ENCODE assay signal across 8 mouse cellular contexts in the genomic region with DNA sequence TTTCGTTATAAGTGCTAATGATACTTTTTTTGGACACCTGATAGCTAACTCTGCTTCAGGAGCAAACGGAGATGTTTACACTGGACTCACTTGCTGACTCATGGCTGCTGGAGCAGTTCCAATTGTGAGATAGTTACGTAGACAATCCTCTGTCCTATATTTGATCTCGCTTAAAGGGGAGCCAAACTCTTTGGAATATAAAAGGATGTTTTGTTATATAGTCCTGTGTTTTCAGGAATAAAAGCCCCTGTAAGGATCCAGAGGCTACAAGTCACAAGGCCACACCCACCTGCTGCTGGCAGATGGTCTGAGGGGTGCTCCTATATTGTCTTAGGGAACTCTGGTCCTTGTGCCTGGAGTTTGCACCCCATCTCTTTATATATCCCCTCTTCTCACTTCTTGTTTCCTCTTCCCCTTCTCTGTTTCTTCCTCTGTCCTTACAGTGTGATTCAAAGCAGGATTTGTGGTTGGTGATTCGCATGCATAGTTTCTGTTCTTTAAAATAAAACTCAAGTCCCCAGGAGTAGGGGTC.
DNase-seq lines count a peak whose midpoint lies in the region; ATAC-seq and TF ChIP-seq lines count a peak whose summit lies in the region.

No protein-coding gene starts in this region.

- ATAC-seq in midbrain, postnatal 0 days (ENCODE audit: low FRiP score): no peak
- ATAC-seq in midbrain, embryonic 13.5 days: no peak
- peak; percentile 57 for ATAC-seq in megakaryocyte progenitor cell, adult 5-6 weeks (replicated peaks; ENCODE audit: poor library complexity)
- no peak for ATAC-seq in midbrain, embryonic 11.5 days (ENCODE audit: low FRiP score)

- WGBS in midbrain, postnatal 0 days: 57% methylated on average over 5 of the region's 5 CpGs
- 68% methylated on average over 5 of the region's 5 CpGs for WGBS in midbrain, embryonic 13.5 days
- WGBS in midbrain, embryonic 11.5 days: 78% methylated on average over 5 of the region's 5 CpGs

- H3K9me3 ChIP-seq in midbrain, postnatal 0 days (ENCODE audit: low read length): no peaks in the 10 kb centered on the region
- no peaks in the 10 kb centered on the region for H3K9me3 ChIP-seq in midbrain, embryonic 13.5 days
- no peaks in the 10 kb centered on the region for H3K9me3 ChIP-seq in midbrain, embryonic 11.5 days (ENCODE audit: control insufficient read depth, low read length)

- H3K27me3 ChIP-seq in midbrain, postnatal 0 days (ENCODE audit: insufficient read depth, low read length): no peaks in the 10 kb centered on the region
- no peaks in the 10 kb centered on the region for H3K27me3 ChIP-seq in midbrain, embryonic 13.5 days
- no peaks in the 10 kb centered on the region for H3K27me3 ChIP-seq in midbrain, embryonic 11.5 days (ENCODE audit: control insufficient read depth, insufficient read depth, low read length)

- H3K4me3 ChIP-seq in midbrain, postnatal 0 days (ENCODE audit: low read depth, low read length): no peak overlapping the region
- H3K4me3 ChIP-seq in midbrain, embryonic 13.5 days (replicated peaks): no peak overlapping the region
- no peak overlapping the region for H3K4me3 ChIP-seq in cortical plate, adult 2 months (ENCODE audit: insufficient read depth, low read length)
- H3K4me3 ChIP-seq in midbrain, embryonic 11.5 days (ENCODE audit: low read depth, low read length): no peak overlapping the region

- H3K36me3 ChIP-seq in midbrain, postnatal 0 days (ENCODE audit: insufficient read depth, low read length): no peaks in the 10 kb centered on the region
- H3K36me3 ChIP-seq in midbrain, embryonic 13.5 days: no peaks in the 10 kb centered on the region
- no peaks in the 10 kb centered on the region for H3K36me3 ChIP-seq in midbrain, embryonic 11.5 days (ENCODE audit: control insufficient read depth, insufficient read depth, low read length)

- no peak overlapping the region for H3K27ac ChIP-seq in midbrain, postnatal 0 days (ENCODE audit: low read depth, low read length)
- H3K27ac ChIP-seq in midbrain, embryonic 13.5 days: no peak overlapping the region; the same call in 1 of the 2 replicates
- H3K27ac ChIP-seq in cortical plate, adult 2 months (ENCODE audit: insufficient read depth, low read length): peak overlapping the region; percentile 45; the same call in 1 of the 2 replicates
- H3K27ac ChIP-seq in midbrain, embryonic 11.5 days (ENCODE audit: low read depth, low read length): no peak overlapping the region

- TF ChIP-seq POLR2A in cortical plate, adult 2 months (IDR thresholded peaks at IDR 0.05; ENCODE audit: extremely low read depth, insufficient read depth, low read length): no peak

- no peaks in the 10 kb centered on the region for H3K4me1 ChIP-seq in midbrain, postnatal 0 days (ENCODE audit: insufficient read depth, low read length)
- peaks cover 20% of the 10 kb centered on the region for H3K4me1 ChIP-seq in midbrain, embryonic 13.5 days (replicated peaks)
- H3K4me1 ChIP-seq in cortical plate, adult 2 months (ENCODE audit: control insufficient read depth, insufficient read depth, low read length): peaks cover 15% of the 10 kb centered on the region
- no peaks in the 10 kb centered on the region for H3K4me1 ChIP-seq in midbrain, embryonic 11.5 days (ENCODE audit: control insufficient read depth, insufficient read depth, low read length)

- H3K4me2 ChIP-seq in midbrain, postnatal 0 days (ENCODE audit: low read depth, low read length, poor library complexity, severe bottlenecking): no peak overlapping the region
- H3K4me2 ChIP-seq in midbrain, embryonic 13.5 days (replicated peaks): no peak overlapping the region
- H3K4me2 ChIP-seq in midbrain, embryonic 11.5 days: no peak overlapping the region

- no peak overlapping the region for H3K9ac ChIP-seq in midbrain, postnatal 0 days (replicated peaks; ENCODE audit: low read length, poor library complexity, severe bottlenecking)
- no peak overlapping the region for H3K9ac ChIP-seq in midbrain, embryonic 13.5 days (replicated peaks)
- no peak overlapping the region for H3K9ac ChIP-seq in midbrain, embryonic 11.5 days (ENCODE audit: low read length)

- peak; percentile 38 for DNase-seq in midbrain, postnatal 0 days (ENCODE audit: low spot score)
- DNase-seq in adrenal gland, adult 18-20 months (ENCODE audit: low spot score in 2 of 2): peak; percentile 64 to 75
- DNase-seq in kidney, adult 8-10 months: peak; percentile 62 to 70
- DNase-seq in midbrain, embryonic 11.5 days (ENCODE audit: low spot score, missing footprints): no peak
- DNase-seq in ovary, postnatal 10 days (ENCODE audit: low spot score): no peak

- TF ChIP-seq CTCF in midbrain, postnatal 0 days (IDR thresholded peaks at IDR 0.05): no peak
- no peak for TF ChIP-seq CTCF in cortical plate, adult 2 months (IDR thresholded peaks at IDR 0.05; ENCODE audit: extremely low read depth, insufficient read depth, low read length)

Comparison
In these comparisons a context has a peak if more than half of its experiments do, and no peak if none do; other contexts are left out.
1. DNase-seq: peak in midbrain, postnatal 0 days (single experiment), adrenal gland, adult 18-20 months (2 of 2) and kidney, adult 8-10 months (2 of 2); none in midbrain, embryonic 11.5 days (single experiment) and ovary, postnatal 10 days (single experiment).